Mouse (Mus musculus): ENCODE data around the gene Eya2. TPM values are rescaled to one million over a fixed set of nuclear protein-coding genes. Genes with fewer than 3 reads are reported as not detected.

Gene Eya2
- polyA plus RNA-seq, 1 experiment from 2014 or later: 49.2 TPM

DNA sequence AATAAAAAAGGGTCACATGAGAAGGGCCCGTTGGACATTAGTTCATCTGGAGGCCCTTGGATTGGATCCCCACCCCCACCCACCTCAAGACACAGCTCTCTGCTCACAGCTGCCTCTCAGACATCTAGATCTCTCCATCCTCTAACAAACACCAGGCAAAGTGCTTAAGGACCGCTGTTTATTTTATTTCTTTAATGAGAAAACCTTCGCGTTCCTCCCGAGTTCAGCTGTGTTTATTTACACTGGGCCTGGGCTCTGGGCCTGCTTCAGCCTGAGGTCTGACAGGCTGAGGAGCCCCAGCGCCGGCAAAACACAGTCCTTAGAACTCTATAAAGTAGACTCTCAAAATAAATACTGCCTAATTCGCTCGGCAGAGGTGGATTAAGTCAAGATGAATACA, 146.2 kb downstream of the Eya2 start:
- POLR2A ChIA-PET: no interaction called here
- no peaks in the 10 kb centered on the region for H3K27me3 ChIP-seq
- no peak for TF ChIP-seq CTCF (IDR thresholded peaks at IDR 0.05)
- ATAC-seq (no peak), DNase-seq (ENCODE audit: low read depth, low spot score) (no peak)
- CTCF ChIA-PET: no interaction called here
- in situ Hi-C loops (cut with MboI; ENCODE audit: low pct_unique_long_range_greater_than_20kb): no loop called here

DNA sequence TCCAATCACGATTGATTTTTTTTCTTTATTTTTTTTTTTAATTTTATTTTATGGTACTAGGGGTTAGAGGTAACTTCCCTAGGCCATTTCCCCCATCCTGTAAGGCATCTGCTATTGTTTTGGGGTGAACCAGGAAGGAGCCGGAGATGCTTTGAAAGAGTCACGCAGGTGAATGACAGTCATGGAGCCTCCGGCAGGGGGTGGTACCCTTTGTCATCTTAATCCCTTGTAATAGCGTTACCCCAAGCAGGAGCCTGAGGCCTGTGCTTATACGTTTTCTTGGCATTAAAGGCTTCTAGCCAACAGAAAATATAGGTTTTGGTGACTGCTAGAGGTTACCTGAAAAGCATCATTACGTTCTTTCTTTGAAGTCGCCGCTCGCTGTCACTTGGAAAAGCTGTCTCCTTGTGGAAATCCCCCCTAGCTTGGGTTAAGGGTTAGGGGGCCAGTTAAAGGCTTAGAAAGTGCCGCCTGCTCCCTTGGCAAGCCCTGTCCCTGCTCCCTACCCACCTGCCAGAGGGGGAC, 146.8 kb downstream of the Eya2 start:
- no peak for TF ChIP-seq CTCF (IDR thresholded peaks at IDR 0.05)
- CTCF ChIA-PET: no interaction called here
- in situ Hi-C loops (cut with MboI; ENCODE audit: low pct_unique_long_range_greater_than_20kb): no loop called here

DNA sequence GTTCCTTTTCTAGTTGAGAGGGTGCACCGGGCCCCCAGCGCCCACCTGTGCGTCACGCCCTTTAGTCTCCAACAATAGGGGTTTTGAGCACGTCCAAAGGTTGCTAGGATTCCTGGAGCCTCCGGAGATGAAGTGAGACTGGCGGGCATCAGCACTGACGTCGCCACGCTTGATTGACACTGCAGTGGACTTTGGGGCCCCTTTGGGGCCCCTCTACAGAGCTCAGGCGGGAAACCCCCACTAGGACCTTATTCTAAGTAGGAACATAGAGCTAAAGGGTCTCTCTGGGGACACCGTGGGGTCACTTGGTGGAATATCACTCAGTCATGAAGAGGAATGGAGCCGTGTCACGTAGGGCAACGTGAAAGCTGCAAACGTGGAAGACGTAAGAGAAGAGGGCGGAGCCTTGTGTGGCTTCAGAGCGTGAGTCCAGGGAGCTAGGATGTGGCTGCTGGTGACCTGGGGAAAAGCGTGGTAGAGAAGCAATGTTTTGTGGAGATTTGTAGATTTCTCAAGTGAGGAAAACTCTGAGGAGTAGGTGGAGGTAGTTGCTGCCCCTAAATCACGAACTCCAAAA, 147.5 kb downstream of the Eya2 start:
- ATAC-seq (no peak), DNase-seq (ENCODE audit: low read depth, low spot score) (no peak)
- ChIA-PET CTCF (no interaction called here), POLR2A (no interaction called here)
- H3K27me3 ChIP-seq: no peaks in the 10 kb centered on the region
- TF ChIP-seq CTCF (IDR thresholded peaks at IDR 0.05): no peak
- in situ Hi-C loops (cut with MboI; ENCODE audit: low pct_unique_long_range_greater_than_20kb): no loop called here

More for the DNA sequence above, 146.8 kb downstream of the Eya2 start:
- POLR2A ChIA-PET: no interaction called here
- H3K27me3 ChIP-seq: no peaks in the 10 kb centered on the region
- no peak for ATAC-seq
- DNase-seq (ENCODE audit: low read depth, low spot score): no peak

DNA sequence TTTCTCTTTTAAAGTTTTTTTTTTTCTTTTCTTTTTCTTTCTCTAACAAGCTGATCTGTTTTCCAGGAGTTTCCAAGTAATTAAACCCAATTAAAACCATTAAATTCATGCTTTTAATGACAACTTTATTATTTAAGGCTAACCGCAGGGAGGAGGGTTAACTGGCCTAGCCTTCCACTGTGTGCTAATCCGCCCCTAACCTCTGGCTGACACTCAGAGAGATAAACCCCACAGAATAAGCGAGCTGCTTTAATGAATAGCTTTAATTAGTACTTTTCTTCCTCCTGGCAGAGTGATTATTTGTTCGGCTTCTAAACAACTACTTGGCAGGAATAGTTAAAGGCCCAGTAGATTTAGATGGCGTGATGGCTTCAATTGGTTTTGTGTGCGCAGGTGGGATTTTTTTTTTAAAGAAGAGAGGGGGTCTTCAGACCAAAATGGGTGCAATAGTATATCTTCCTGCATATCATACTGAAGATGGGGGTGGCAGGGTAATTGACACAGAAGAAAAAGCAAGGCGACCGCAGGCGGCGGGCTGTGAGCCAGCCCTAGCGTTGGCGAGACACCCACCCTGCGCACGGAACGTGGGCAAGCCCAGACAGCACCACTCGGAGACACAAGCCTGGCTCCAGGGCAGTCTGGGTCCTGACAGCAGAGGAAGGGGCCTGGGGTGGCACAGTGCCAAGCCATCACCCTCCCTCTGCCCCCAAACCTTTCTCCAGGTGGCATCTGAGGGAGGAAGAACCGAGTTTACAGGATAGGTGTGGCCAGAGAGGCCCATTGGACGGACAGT, 150.7 kb downstream of the Eya2 start:
- DNase-seq (ENCODE audit: low read depth, low spot score) (no peak), ATAC-seq (no peak)
- CTCF ChIA-PET: no interaction called here
- POLR2A ChIA-PET: no interaction called here
- in situ Hi-C loops (cut with MboI; ENCODE audit: low pct_unique_long_range_greater_than_20kb): no loop called here
- no peak for TF ChIP-seq CTCF (IDR thresholded peaks at IDR 0.05)
- no peaks in the 10 kb centered on the region for H3K27me3 ChIP-seq

DNA sequence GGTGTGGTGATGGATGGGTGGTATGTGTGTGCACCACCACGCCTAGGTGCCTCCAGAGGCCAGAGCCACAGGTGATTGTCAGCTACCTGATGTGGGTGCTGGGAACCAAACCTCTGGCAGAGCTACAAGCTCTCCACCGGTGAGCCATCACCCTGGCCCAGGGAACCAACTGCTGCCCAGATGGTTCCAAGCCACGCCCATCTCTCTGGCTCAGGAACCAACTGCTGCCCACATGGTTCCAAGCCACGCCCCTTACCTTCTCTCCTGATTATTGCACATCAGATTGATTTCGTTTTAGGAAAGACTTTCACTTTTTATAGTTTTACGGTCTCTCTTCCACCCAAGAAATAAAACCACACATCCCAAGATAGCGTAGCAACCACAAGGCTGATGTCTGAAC, 153.1 kb downstream of the Eya2 start:
- ATAC-seq: no peak
- in situ Hi-C loops (cut with MboI; ENCODE audit: low pct_unique_long_range_greater_than_20kb): no loop called here
- no peak for DNase-seq (ENCODE audit: low read depth, low spot score)
- ChIA-PET CTCF (no interaction called here), POLR2A (no interaction called here)
- TF ChIP-seq CTCF (IDR thresholded peaks at IDR 0.05): no peak
- H3K27me3 ChIP-seq: no peaks in the 10 kb centered on the region

DNA sequence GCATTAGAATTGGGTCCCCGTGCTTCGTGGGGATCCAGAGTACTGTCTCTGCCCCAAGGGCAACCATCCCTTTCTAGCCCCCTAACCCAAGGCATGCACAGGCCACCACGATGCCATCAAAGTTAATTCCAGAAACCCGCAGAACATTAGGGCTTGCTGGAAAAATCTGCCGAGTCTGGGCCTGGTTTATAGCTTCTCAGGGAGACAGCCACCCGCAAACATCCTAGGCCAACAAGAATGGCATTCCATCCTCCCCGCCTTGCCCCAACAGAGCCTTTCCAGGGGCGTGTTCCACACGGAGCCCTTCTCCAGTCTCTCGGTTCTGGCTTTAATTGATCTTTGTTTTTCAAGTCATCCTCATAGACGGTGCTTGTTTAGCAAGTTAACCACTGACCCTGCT, 153.6 kb downstream of the Eya2 start:
- DNase-seq (ENCODE audit: low read depth, low spot score) (no peak), ATAC-seq (no peak)
- no peaks in the 10 kb centered on the region for H3K27me3 ChIP-seq
- no peak for TF ChIP-seq CTCF (IDR thresholded peaks at IDR 0.05)
- ChIA-PET POLR2A (no interaction called here), CTCF (interaction anchor here (0.6 kb wide), 1 partner anchor 13 kb away, joined by 3 read pairs; no protein-coding TSS in a partner anchor)
- in situ Hi-C loops (cut with MboI; ENCODE audit: low pct_unique_long_range_greater_than_20kb): no loop called here

DNA sequence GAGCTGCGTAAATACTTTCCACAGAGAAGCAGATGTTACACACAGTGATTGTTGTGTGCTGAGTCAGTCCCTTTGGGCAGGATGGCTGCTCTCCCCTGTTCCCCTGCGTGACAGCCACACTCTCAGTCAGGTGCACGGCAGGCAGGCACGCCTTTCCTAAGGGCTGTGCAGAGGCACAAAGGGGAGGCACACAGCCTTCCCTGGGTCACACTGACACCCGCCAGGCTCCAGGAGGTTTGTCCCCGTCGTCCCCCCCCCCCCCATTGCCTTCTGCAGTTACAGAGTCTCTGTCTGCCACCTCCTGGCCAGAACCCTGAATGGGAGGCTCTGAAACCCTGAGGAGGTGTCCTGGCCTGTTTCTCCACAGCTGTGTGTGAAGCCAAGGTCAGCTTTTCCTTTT, 156.2 kb downstream of the Eya2 start:
- no peak for DNase-seq (ENCODE audit: low read depth, low spot score)
- in situ Hi-C loops (cut with MboI; ENCODE audit: low pct_unique_long_range_greater_than_20kb): loop anchor here (5.0 kb wide), 1 partner anchor 224 kb away; no protein-coding TSS in a partner anchor
- no peaks in the 10 kb centered on the region for H3K27me3 ChIP-seq
- ATAC-seq: peak; percentile 57
- no peak for TF ChIP-seq CTCF (IDR thresholded peaks at IDR 0.05)
- ChIA-PET POLR2A (no interaction called here), CTCF (interaction anchor here (1.1 to 1.8 kb wide), 3 partner anchors 157 to 254 kb away, joined by 3 to 7 read pairs (median 3); no protein-coding TSS in a partner anchor)

DNA sequence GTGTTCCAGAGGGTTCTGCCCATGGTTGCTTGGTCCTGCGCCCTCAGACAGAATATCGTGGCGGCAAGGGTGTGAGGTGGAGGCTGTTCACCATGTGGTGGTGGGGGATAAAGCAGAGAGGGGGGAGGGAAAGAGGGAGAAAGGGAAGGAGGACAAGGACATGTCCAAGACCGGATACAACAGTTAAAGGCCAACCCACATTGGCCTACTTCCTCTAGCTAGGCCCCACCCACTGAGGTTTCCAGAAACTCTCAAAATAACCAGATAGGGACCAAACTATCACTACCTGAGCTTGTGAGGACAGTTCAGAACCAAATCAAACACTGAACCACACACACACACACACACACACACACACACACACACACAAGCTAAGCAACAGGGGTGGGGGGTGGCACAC, 157.9 kb downstream of the Eya2 start:
- ATAC-seq: no peak
- DNase-seq (ENCODE audit: low read depth, low spot score): no peak
- no peak for TF ChIP-seq CTCF (IDR thresholded peaks at IDR 0.05)
- ChIA-PET POLR2A (no interaction called here), CTCF (no interaction called here)
- H3K27me3 ChIP-seq: no peaks in the 10 kb centered on the region
- in situ Hi-C loops (cut with MboI; ENCODE audit: low pct_unique_long_range_greater_than_20kb): loop anchor here (5.0 kb wide), 1 partner anchor 225 kb away; no protein-coding TSS in a partner anchor

DNA sequence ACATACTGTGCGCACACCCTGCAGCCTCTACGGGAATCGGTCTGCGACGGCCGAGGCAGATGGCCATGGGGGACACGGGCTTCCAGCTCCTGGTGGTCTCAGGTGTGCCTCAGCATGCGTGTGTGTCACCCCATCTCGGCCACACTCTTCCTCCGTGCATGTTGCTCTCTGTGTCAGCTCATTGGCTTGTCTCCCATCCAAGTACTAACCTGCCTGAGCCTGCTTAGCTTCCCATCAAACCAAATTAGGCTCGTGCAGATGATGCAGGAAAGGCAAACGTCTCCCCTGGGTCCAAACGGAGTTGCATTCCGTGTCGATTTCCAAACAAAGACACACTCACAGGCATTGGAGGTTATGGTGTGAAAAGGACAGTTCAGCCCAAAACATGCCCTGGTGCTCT, 163.0 kb downstream of the Eya2 start:
- CTCF ChIA-PET: interaction anchor here (0.9 to 1.1 kb wide), 2 partner anchors 130 to 367 kb away, joined by 3 read pairs; no protein-coding TSS in a partner anchor
- in situ Hi-C loops (cut with MboI; ENCODE audit: low pct_unique_long_range_greater_than_20kb): no loop called here
- POLR2A ChIA-PET: interaction anchor here (0.6 kb wide), 1 partner anchor 215 kb away, joined by 3 read pairs; no protein-coding TSS in a partner anchor
- no peaks in the 10 kb centered on the region for H3K27me3 ChIP-seq
- no peak for DNase-seq (ENCODE audit: low read depth, low spot score)
- ATAC-seq: no peak
- no peak for TF ChIP-seq CTCF (IDR thresholded peaks at IDR 0.05)

DNA sequence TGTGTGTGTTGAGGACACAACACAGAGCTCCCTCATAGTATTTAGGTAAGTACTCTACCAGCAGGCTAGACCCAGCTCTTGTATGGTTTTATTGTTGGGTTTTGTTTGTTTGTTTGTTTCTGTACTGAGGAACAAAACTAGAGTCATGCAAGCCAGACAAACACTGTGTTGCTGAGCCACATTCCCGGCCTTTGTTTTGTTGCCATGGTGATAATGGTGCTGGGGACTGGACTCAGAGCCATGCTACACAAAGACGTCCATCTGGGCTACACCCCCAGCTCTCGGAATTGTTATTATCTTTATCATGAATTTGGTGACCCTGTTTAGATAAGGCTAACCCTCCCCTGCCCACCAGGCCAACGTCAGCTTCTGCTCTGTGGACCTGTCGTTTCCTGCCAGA, 163.7 kb downstream of the Eya2 start:
- POLR2A ChIA-PET: no interaction called here
- no peaks in the 10 kb centered on the region for H3K27me3 ChIP-seq
- no peak for DNase-seq (ENCODE audit: low read depth, low spot score)
- no peak for ATAC-seq
- CTCF ChIA-PET: interaction anchor here (0.9 kb wide), 1 partner anchor 130 kb away, joined by 3 read pairs; no protein-coding TSS in a partner anchor
- no peak for TF ChIP-seq CTCF (IDR thresholded peaks at IDR 0.05)
- in situ Hi-C loops (cut with MboI; ENCODE audit: low pct_unique_long_range_greater_than_20kb): no loop called here

DNA sequence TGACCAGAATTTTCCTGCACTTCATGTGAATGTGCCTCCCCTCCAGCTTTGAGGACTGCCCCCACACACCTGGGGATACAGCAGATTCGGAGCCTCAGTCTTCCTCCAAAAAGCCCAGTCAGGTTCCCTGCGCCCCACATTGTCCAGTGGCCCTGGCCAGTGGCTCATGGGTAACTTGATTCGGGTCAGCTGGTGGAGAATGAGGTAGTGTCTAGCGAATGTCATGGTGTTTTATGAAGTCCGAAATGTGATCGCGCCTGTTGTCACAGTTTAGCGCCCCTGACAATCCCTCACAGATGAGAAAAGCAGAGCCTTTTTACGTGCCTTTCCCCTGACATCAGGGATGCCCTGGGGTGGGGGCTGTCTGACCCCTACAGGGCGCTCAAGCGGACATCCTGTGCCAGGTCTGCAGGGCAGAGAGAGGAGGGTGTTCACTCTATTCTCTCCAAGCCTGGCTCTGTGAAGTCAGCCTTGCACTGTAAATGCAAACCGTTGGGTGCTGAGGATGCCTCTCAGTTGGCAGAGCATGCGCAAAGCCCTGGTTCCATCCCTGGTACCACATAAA, 164.7 kb downstream of the Eya2 start:
- DNase-seq (ENCODE audit: low read depth, low spot score): peak; percentile 97
- POLR2A ChIA-PET: no interaction called here

More for the DNA sequence above, 164.7 kb downstream of the Eya2 start:
- TF ChIP-seq CTCF (IDR thresholded peaks at IDR 0.05): no peak
- CTCF ChIA-PET: interaction anchor here (1.3 kb wide), 1 partner anchor 9 kb away, joined by 4 read pairs; no protein-coding TSS in a partner anchor
- H3K27me3 ChIP-seq: no peaks in the 10 kb centered on the region
- peak; percentile 91 for ATAC-seq
- in situ Hi-C loops (cut with MboI; ENCODE audit: low pct_unique_long_range_greater_than_20kb): no loop called here
